Mouse (Mus musculus) C2C12 (cell line): ENCODE measurements around the gene Pde1b.

Source experiments
- CTCF ChIP-seq: IDR thresholded peaks from one replicate; pipeline ENCODE4 v1.5.1; 2011; ENCODE audit not compliant: control insufficient read depth, insufficient read depth, insufficient read length
- FOSL1 ChIP-seq: IDR thresholded peaks from one replicate; pipeline ENCODE4 v1.8.0; 2011; ENCODE audit warnings: mild to moderate bottlenecking, low read length; ENCODE audit not compliant: poor library complexity, insufficient read depth, severe bottlenecking
- MAX ChIP-seq: IDR thresholded peaks from one replicate; pipeline ENCODE4 v1.6.1; 2011; ENCODE audit warnings: mild to moderate bottlenecking, control low read depth
- MYOD1 ChIP-seq: IDR thresholded peaks from one replicate; pipeline ENCODE4 v1.6.1; 2011; ENCODE audit warnings: low read depth; ENCODE audit not compliant: control insufficient read depth, insufficient read length

- TF ChIP-seq MAX (no peak), CTCF (no peak), MYOD1 (no peak), FOSL1 (no peak)
Measured at GRCm38 (mm10) chr15:103549475-103549874, 46.6 kb downstream of the Pde1b start.
